Mouse (Mus musculus) heart, embryonic 11.5 days (tissue): ENCODE results near the gene Cirbp. TPM values are rescaled to one million over a fixed set of nuclear protein-coding genes. Genes with fewer than 3 reads are reported as not detected.

Source experiments
- ATAC-seq: fragments of 200-750 bp; cut with Nextera tagmentation; replicated peaks from 2 replicates; pipeline ENCODE4 v1.8.0; 2017; ENCODE audit warnings: moderate library complexity; ENCODE audit not compliant: insufficient number of reproducible peaks, low FRiP score, low TSS enrichment
- H3K27ac ChIP-seq: fragments of 300-500 bp; sonication (generic); 2 replicates; pipeline ENCODE4 v1.5.1; 2014; ENCODE audit warnings: mild to moderate bottlenecking, low read depth, low read length
- H3K27me3 ChIP-seq: fragments of 300-500 bp; sonication (generic); 2 replicates; pipeline ENCODE4 v1.6.1; 2014; ENCODE audit warnings: mild to moderate bottlenecking, low read length, mixed read lengths; ENCODE audit not compliant: control insufficient read depth, insufficient read depth
- H3K36me3 ChIP-seq: fragments of 300-500 bp; sonication (generic); 2 replicates; pipeline ENCODE4 v1.6.1; 2014; ENCODE audit warnings: mild to moderate bottlenecking, low read length, moderate library complexity, mixed read lengths; ENCODE audit not compliant: control insufficient read depth, insufficient read depth
- H3K4me1 ChIP-seq: fragments of 300-500 bp; sonication (generic); 2 replicates; pipeline ENCODE4 v1.6.1; 2014; ENCODE audit warnings: low read length; ENCODE audit not compliant: control insufficient read depth, insufficient read depth
- H3K4me2 ChIP-seq: fragments of 300-500 bp; sonication (generic); 2 replicates; pipeline ENCODE4 v1.6.1; 2014; ENCODE audit warnings: mild to moderate bottlenecking, moderate library complexity
- H3K4me3 ChIP-seq: fragments of 300-500 bp; sonication (generic); 2 replicates; pipeline ENCODE4 v1.5.1; 2014; ENCODE audit warnings: low read depth, low read length
- H3K9ac ChIP-seq: fragments of 300-500 bp; sonication (generic); 2 replicates; pipeline ENCODE4 v1.6.1; 2014; ENCODE audit warnings: mild to moderate bottlenecking, low read depth, low read length, moderate library complexity
- H3K9me3 ChIP-seq: fragments of 300-500 bp; sonication (generic); replicated peaks from 2 replicates; pipeline ENCODE4 v1.6.1; 2016; ENCODE audit warnings: low read length; ENCODE audit not compliant: control insufficient read depth
- whole genome bisulfite sequencing: fragments of 180-500 bp; shearing (Covaris S2); extraction: QIAGEN DNeasy Blood & Tissue Kit; methylation state at CpG from one replicate; pipeline ENCODE4 v1.1.7; 2014; ENCODE audit not compliant: insufficient replicate concordance; 5-methylcytosine and 5-hydroxymethylcytosine counted together
- polyA plus RNA-seq: library from polyadenylated mRNA; unstranded; fragments of >200 nt; fragmentation: Nextera tagmentation; extraction: Ambion mirVana; gene quantifications from 2 replicates; pipeline ENCODE4 v1.2.1, GENCODE M21; 2014

The Cirbp gene
- polyA plus RNA-seq, 1 experiment from 2014 or later: 49.1 TPM

GRCm38 (mm10) chr10:80146568-80147011, 19.2 kb upstream of the Cirbp start:
- H3K4me2 ChIP-seq: peak overlapping the region; percentile 28
- peaks cover 26% of the 10 kb centered on the region for H3K36me3 ChIP-seq
- H3K27me3 ChIP-seq: no peaks in the 10 kb centered on the region
- peak overlapping the region; percentile 2; the same call in 1 of the 2 replicates for H3K4me3 ChIP-seq
- H3K27ac ChIP-seq: peak overlapping the region; percentile 99
- peak overlapping the region; percentile 63 for H3K9ac ChIP-seq
- no peaks in the 10 kb centered on the region for H3K9me3 ChIP-seq
- ATAC-seq: no peak
- 51% methylated on average over 4 of the region's 4 CpGs for WGBS
- H3K4me1 ChIP-seq: peaks cover 40% of the 10 kb centered on the region

GRCm38 (mm10) chr10:80147146-80147718, 18.6 kb upstream of the Cirbp start:
- Histone ChIP-seq H3K27me3 (no peaks in the 10 kb centered on the region), H3K9ac (peak overlapping the region; percentile 99), H3K27ac (peak overlapping the region; percentile 99), H3K4me2 (peak overlapping the region; percentile 92), H3K4me1 (peaks cover 42% of the 10 kb centered on the region), H3K4me3 (peak overlapping the region; percentile 96), H3K36me3 (peaks cover 28% of the 10 kb centered on the region), H3K9me3 (no peaks in the 10 kb centered on the region)
- ATAC-seq: no peak
- 47% methylated on average over 5 of the region's 5 CpGs for WGBS

GRCm38 (mm10) chr10:80147719-80148601, 17.8 kb upstream of the Cirbp start, which contains the start of gene Midn:
Gene Midn, plus strand, starts transcription at chr10:80148272.
- under 1% methylated on average over 33 of the region's 42 CpGs for WGBS
- peak; percentile 59 for ATAC-seq
- Histone ChIP-seq H3K36me3 (peaks cover 31% of the 10 kb centered on the region), H3K9me3 (no peaks in the 10 kb centered on the region), H3K4me2 (peak within 1 kb of the TSS; percentile 92), H3K9ac (peak within 1 kb of the TSS; percentile 99), H3K4me3 (peak within 1 kb of the TSS; percentile 96), H3K27me3 (no peaks in the 10 kb centered on the region), H3K4me1 (peaks cover 45% of the 10 kb centered on the region), H3K27ac (peak within 1 kb of the TSS; percentile 99)

GRCm38 (mm10) chr10:80148610-80149290, 17.0 kb upstream of the Cirbp start:
- peak; percentile 32 for ATAC-seq
- peak overlapping the region; percentile 92 for H3K4me2 ChIP-seq
- H3K9ac ChIP-seq: peak overlapping the region; percentile 99
- no peaks in the 10 kb centered on the region for H3K9me3 ChIP-seq
- H3K27ac ChIP-seq: peak overlapping the region; percentile 99
- 2% methylated on average over 56 of the region's 57 CpGs for WGBS
- H3K4me3 ChIP-seq: peak overlapping the region; percentile 96
- no peaks in the 10 kb centered on the region for H3K27me3 ChIP-seq
- peaks cover 38% of the 10 kb centered on the region for H3K36me3 ChIP-seq
- H3K4me1 ChIP-seq: peaks cover 49% of the 10 kb centered on the region

- under 1% methylated on average over 85 of the region's 88 CpGs for WGBS
- peaks cover 39% of the 10 kb centered on the region for H3K36me3 ChIP-seq
- ATAC-seq: peak; percentile 79
These were observed 16.2 kb upstream of the Cirbp start for GRCm38 (mm10) chr10:80149291-80150225.

GRCm38 (mm10) chr10:80150226-80151210, 15.3 kb upstream of the Cirbp start:
- Histone ChIP-seq H3K9ac (peak overlapping the region; percentile 99), H3K4me1 (peaks cover 58% of the 10 kb centered on the region), H3K4me3 (peak overlapping the region; percentile 96), H3K27me3 (no peaks in the 10 kb centered on the region), H3K36me3 (peaks cover 40% of the 10 kb centered on the region), H3K27ac (peak overlapping the region; percentile 99), H3K9me3 (no peaks in the 10 kb centered on the region), H3K4me2 (peak overlapping the region; percentile 92)
- ATAC-seq: no peak
- under 1% methylated on average over 47 of the region's 71 CpGs for WGBS

More at GRCm38 (mm10) chr10:80149291-80150225, 16.2 kb upstream of the Cirbp start:
- H3K4me1 ChIP-seq: peaks cover 54% of the 10 kb centered on the region
- H3K27ac ChIP-seq: peak overlapping the region; percentile 99
- no peaks in the 10 kb centered on the region for H3K27me3 ChIP-seq
- H3K9me3 ChIP-seq: no peaks in the 10 kb centered on the region
- H3K4me3 ChIP-seq: peak overlapping the region; percentile 96
- H3K4me2 ChIP-seq: peak overlapping the region; percentile 92
- peak overlapping the region; percentile 99 for H3K9ac ChIP-seq
